Mouse (Mus musculus) liver, adult 2 months (tissue): ENCODE measurements around the gene Dscaml1. TPM values are rescaled to one million over a fixed set of nuclear protein-coding genes. Genes with fewer than 3 reads are reported as not detected.

Source experiments
- DNase-seq: peaks from one replicate; pipeline ENCODE4 v3.0.0-alpha.2; 2011; ENCODE audit warnings: low read depth, low spot score; ENCODE audit errors: extremely low read depth
- H3K27ac ChIP-seq: fragments of 200-500 bp; replicated peaks from 2 replicates; pipeline ENCODE4 v1.5.1; 2012; ENCODE audit warnings: low read depth, mild to moderate bottlenecking, control low read depth, inconsistent platforms, low read length; ENCODE audit not compliant: insufficient read depth
- H3K27me3 ChIP-seq: fragments of 200-500 bp; 2 replicates; pipeline ENCODE4 v1.6.1; 2012; ENCODE audit warnings: mild to moderate bottlenecking, moderate library complexity, low read length, inconsistent platforms; ENCODE audit not compliant: control insufficient read depth, insufficient read depth
- H3K36me3 ChIP-seq: fragments of 200-500 bp; 2 replicates; pipeline ENCODE4 v1.6.1; 2012; ENCODE audit warnings: low read length, inconsistent platforms; ENCODE audit not compliant: control insufficient read depth, insufficient read depth
- H3K4me1 ChIP-seq: fragments of 200-500 bp; 2 replicates; pipeline ENCODE4 v1.6.1; 2011; ENCODE audit warnings: low read length; ENCODE audit not compliant: control insufficient read depth, insufficient read depth
- H3K4me3 ChIP-seq: fragments of 200-500 bp; 2 replicates; pipeline ENCODE4 v1.5.1; 2011; ENCODE audit warnings: low read depth, mild to moderate bottlenecking, control low read depth, low read length, moderate library complexity; ENCODE audit not compliant: insufficient read depth
- H3K79me2 ChIP-seq: fragments of 200-500 bp; 2 replicates; pipeline ENCODE4 v1.6.1; 2012; ENCODE audit warnings: inconsistent platforms, mild to moderate bottlenecking, low read length, moderate library complexity; ENCODE audit not compliant: control insufficient read depth, insufficient read depth
- H3K9ac ChIP-seq: fragments of 200-500 bp; 2 replicates; pipeline ENCODE4 v1.6.1; 2012; ENCODE audit warnings: low read depth, mild to moderate bottlenecking, control low read depth, inconsistent platforms, low read length
- CTCF ChIP-seq: fragments of 200-500 bp; IDR thresholded peaks from 2 replicates; pipeline ENCODE4 v1.5.1; 2011; ENCODE audit warnings: low read depth, low read length, control low read depth
- POLR2A ChIP-seq: fragments of 200-500 bp; IDR thresholded peaks from 2 replicates; pipeline ENCODE4 v1.6.1; 2011; ENCODE audit warnings: low read length, control low read depth; ENCODE audit not compliant: insufficient read depth; ENCODE audit errors: extremely low read depth
- whole genome bisulfite sequencing: fragments of 180-500 bp; shearing (Covaris S2); methylation state at CpG from one replicate; pipeline ENCODE4 v1.1.7; 2018; 5-methylcytosine and 5-hydroxymethylcytosine counted together
- polyA plus RNA-seq: library from polyadenylated mRNA; depleted of rRNA; stranded (reverse); fragments of >200 nt; gene quantifications from 2 replicates; pipeline ENCODE4 v1.2.3, GENCODE M21; 2012
- total RNA-seq: library from RNA; depleted of rRNA; stranded (reverse); fragments of >200 nt; gene quantifications from 2 replicates; pipeline ENCODE4 v1.2.3, GENCODE M21; 2014

The Dscaml1 gene
- total and polyA plus RNA-seq, 2 experiments = 0.09 to 0.13 TPM

GRCm38 (mm10) chr9:45499267-45499666 is 72.8 kb downstream of the Dscaml1 start:
- Histone ChIP-seq H3K36me3 (no peaks in the 10 kb centered on the region), H3K27ac (no peak overlapping the region), H3K4me1 (no peaks in the 10 kb centered on the region), H3K9ac (no peak overlapping the region), H3K4me3 (no peak overlapping the region), H3K27me3 (no peaks in the 10 kb centered on the region), H3K79me2 (no peaks in the 10 kb centered on the region)
- WGBS = 48% methylated on average over 10 of the region's 10 CpGs
- no peak for DNase-seq
- TF ChIP-seq CTCF = no peak
- TF ChIP-seq POLR2A = no peak

DNA sequence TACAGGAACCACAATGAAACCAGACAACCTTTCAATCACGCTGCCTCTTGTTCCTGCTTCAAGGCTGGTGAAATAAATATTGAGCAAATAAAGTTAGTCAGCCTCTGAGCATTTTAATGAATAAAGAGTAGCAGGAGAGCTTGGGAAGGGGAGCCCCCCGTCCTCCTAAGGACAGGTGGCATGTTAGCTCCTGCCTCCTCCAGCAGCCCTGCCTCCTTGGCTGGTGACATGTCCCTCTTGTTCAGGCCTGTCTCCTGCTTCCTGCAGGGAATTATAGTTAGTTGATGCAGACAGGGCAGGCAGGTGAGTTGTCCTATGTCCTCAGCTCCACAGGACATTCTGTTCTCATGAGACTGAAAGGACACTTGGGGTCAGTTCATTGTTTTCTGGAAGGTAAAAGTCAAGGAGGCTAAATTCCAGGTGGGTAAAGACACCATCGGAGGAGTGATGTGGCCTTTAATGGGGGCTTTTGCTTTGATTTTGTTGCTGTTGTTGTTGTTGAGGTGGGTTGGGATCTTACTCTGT is 73.7 kb downstream of the Dscaml1 start:
- WGBS = 81% methylated on average over 3 of the region's 3 CpGs
- no peak overlapping the region for H3K4me3 ChIP-seq
- DNase-seq = no peak
- no peaks in the 10 kb centered on the region for H3K79me2 ChIP-seq
- H3K4me1 ChIP-seq = no peaks in the 10 kb centered on the region
- TF ChIP-seq CTCF (no peak), POLR2A (no peak)
- H3K27ac ChIP-seq = no peak overlapping the region
- H3K36me3 ChIP-seq = no peaks in the 10 kb centered on the region
- no peak overlapping the region for H3K9ac ChIP-seq
- H3K27me3 ChIP-seq = no peaks in the 10 kb centered on the region

GRCm38 (mm10) chr9:45501295-45501927 is 75.0 kb downstream of the Dscaml1 start:
- no peak overlapping the region for H3K27ac ChIP-seq
- TF ChIP-seq CTCF (no peak), POLR2A (no peak)
- no peaks in the 10 kb centered on the region for H3K36me3 ChIP-seq
- no peak overlapping the region for H3K9ac ChIP-seq
- H3K27me3 ChIP-seq = 0 out of 2 replicates have a peak, but pooled peaks cover 3% of the 10 kb centered on the region
- no peaks in the 10 kb centered on the region for H3K4me1 ChIP-seq
- H3K79me2 ChIP-seq = no peaks in the 10 kb centered on the region
- H3K4me3 ChIP-seq = no peak overlapping the region
- DNase-seq = no peak
- 61% methylated on average over 5 of the region's 5 CpGs for WGBS

DNA sequence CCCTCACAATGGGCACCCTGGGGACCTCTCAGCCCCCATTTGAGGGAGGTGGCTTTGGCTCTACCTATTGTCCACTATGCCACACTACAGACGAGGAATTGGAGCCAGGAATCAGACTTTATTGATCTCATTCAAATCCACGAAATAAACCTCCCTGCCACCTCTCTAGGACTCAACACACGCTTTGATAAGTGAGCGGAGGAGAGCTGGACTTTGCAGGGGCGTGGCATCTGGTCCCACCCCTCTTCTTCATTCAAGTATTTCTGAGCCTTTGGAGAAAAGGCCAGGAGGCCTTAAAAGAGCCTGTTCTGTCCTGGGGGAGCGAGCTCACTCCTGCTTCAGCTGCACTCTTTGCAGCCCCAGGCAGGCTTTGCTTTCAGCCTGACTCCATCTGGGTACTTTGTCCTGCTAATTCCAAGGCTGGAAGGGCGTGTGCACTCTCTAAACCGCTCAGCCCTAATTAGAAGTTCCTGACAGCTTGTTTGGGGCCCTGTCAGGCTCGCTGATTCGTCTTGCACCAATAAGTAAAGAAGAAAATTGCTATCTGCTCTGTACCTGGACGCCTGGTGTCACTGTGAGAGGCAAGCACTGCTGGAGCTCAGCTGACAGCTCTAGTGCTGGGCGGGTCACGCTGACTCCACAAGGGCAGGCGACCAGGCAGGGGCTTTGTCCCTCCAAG is 75.7 kb downstream of the Dscaml1 start:
- Histone ChIP-seq H3K79me2 (no peaks in the 10 kb centered on the region), H3K4me1 (no peaks in the 10 kb centered on the region), H3K9ac (no peak overlapping the region), H3K36me3 (no peaks in the 10 kb centered on the region), H3K4me3 (no peak overlapping the region), H3K27me3 (0 out of 2 replicates have a peak, but pooled peaks cover 3% of the 10 kb centered on the region), H3K27ac (no peak overlapping the region)
- 44% methylated on average over 14 of the region's 14 CpGs for WGBS
- no peak for DNase-seq
- TF ChIP-seq POLR2A (no peak), CTCF (no peak)

DNA sequence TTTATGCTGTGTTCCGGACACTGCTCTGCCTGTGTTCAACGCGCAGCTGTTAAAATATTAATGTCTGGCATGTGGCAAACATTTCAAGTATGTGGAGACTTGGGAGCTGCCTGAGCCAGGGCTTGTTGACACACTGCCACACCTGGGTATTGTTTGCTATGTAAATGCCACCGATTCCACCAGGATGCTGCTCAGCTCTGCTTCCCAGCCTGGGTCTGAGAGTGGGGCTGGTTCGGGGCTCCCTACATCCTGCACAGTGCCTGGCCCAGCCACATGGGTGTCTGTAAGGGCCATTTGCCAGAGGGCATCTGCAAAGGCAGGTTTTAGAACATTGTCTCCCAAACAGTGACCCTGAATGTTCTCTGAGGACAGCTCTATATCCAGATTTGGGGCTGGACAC is 78.5 kb downstream of the Dscaml1 start:
- Histone ChIP-seq H3K79me2 (no peaks in the 10 kb centered on the region), H3K36me3 (no peaks in the 10 kb centered on the region), H3K4me1 (no peaks in the 10 kb centered on the region; the same call in 1 of the 2 replicates), H3K27ac (no peak overlapping the region), H3K9ac (no peak overlapping the region), H3K27me3 (0 out of 2 replicates have a peak, but pooled peaks cover 3% of the 10 kb centered on the region), H3K4me3 (no peak overlapping the region)
- TF ChIP-seq CTCF = no peak
- no peak for TF ChIP-seq POLR2A
- DNase-seq = no peak
- 39% methylated on average over 5 of the region's 5 CpGs for WGBS
